Mouse (Mus musculus): ENCODE results near the gene Krt84. TPM values are rescaled to one million over a fixed set of nuclear protein-coding genes. Genes with fewer than 3 reads are reported as not detected.

Gene Krt84
- total RNA-seq, 2 experiments from 2014 or later, result not detected

DNA sequence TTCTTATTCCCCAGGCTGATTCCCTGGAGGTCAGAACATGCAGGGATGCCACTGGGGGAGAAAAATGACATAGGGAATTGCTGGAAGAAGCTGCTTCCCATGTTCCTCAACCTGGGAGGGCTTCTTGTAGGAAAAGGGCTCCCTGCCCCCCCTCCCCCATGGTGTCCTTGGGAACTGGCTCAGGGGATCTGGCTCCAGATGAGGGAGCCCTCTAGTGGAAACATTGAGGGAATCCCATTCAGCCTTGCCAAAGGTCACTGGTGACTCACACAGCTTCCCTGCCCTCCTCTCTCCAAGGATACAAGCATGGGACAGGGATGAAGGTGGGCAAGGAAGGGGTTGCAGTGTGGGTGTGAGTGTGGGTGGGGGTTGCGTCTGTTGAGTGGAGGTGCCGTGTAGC is 35.4 kb downstream of the Krt84 start:
- DNase-seq (ENCODE audit: low spot score in 2 of 2), result no peak

DNA sequence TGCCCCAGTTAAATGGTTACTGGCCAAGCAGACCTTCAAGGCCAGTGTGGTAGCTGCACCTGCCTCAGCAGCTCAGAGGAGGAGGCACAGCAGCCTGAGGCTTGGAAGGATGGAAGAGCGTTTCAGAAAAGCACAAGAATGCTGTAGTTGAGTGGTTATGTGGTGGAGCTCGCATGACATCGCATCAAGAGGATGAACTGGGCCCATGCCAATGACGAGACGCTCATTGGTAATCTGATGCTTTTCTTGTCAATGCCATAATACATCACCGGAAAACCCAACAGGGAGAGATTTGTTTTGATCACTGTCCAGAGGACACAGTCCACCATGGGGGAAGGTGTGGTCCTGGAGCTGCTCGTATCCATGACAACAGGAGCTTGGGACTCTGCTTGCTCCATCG is 37.4 kb downstream of the Krt84 start:
- DNase-seq (ENCODE audit: low spot score in 2 of 2), result no peak

DNA sequence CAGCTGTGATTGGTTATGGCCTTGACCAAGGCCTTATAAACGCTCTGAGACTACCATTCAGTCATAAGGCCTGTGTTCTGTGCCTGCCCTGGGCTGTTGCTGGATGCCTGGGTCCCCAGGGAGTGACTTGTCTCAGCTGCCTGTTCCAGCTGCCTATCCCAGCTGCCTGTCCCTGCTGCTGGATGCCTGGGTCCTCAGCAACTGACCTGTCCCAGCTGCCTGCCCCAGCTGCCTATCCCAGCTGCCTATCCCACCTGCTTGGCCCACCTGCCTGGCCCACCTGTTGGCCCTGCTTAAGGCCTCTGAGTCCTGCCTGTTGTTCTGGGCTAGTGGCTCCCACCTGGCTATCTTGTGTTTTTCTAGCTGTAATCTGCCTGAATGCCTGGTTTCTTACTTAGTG is 38.4 kb downstream of the Krt84 start:
- DNase-seq (ENCODE audit: low spot score in 2 of 2), result no peak

DNA sequence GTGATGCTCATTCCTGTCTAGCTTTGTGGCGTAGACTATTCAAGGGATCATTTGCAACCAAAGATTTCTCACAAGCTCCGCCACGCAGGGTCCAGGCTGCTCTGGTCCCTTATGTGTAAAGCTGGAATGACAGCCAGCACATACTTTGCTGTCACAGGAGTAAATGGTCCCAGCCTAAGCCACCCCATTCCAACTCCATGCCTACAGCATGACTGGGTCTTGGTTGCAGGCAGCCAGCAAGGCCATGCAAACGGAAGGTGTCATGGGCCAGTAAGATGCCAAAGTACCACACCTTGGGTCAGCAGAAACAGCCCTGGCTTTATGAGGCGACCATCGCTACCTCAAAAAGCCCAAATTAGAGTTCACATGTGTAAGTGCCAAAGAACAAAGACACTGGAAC is 38.9 kb downstream of the Krt84 start:
- no peak for DNase-seq (ENCODE audit: low spot score in 2 of 2)

DNA sequence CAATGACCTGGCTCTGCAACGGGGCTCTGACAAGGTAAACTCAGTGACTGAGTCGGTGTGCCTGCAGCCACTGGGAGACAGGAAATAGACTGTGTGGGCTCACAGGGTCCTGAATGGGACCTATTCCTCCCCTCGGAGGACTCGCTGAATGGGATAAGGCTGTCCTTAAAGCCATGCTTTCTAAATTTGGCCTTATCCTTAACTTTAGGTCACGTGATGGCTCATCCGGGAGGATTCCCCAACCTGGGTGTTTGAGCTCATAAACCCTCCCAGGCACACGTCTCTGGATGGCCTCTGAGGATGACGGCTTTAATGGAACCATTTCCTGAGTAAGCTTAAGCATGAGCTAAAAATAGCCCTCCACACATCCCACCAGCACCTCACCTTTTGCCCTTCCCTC is 39.9 kb downstream of the Krt84 start:
- no peak for DNase-seq (ENCODE audit: low spot score in 2 of 2)

DNA sequence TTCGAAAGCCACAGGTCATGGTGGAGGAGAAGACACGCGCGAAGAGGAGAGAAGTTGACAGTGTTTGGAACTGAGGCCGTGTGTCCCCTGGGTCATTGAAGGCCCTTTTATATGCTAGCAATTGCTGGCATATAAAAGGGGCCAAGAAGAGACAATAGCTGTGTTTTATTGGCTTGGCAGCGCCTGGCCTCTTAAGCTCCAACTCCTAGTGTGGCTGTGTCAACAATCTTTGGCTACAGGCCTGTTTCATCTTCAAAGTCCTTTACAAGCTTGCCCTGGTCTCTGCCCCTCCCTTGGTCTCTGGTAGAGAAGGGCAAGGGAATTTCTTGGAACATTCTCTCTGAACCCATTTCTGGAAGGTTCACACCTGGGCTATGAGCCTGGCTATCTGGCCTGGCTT is 41.2 kb downstream of the Krt84 start, which contains the start of gene Krt83:
Krt83 (minus strand) TSS at position 82 of the 400 bp plus-strand sequence.
- no peak for DNase-seq (ENCODE audit: low spot score in 2 of 2)

DNA sequence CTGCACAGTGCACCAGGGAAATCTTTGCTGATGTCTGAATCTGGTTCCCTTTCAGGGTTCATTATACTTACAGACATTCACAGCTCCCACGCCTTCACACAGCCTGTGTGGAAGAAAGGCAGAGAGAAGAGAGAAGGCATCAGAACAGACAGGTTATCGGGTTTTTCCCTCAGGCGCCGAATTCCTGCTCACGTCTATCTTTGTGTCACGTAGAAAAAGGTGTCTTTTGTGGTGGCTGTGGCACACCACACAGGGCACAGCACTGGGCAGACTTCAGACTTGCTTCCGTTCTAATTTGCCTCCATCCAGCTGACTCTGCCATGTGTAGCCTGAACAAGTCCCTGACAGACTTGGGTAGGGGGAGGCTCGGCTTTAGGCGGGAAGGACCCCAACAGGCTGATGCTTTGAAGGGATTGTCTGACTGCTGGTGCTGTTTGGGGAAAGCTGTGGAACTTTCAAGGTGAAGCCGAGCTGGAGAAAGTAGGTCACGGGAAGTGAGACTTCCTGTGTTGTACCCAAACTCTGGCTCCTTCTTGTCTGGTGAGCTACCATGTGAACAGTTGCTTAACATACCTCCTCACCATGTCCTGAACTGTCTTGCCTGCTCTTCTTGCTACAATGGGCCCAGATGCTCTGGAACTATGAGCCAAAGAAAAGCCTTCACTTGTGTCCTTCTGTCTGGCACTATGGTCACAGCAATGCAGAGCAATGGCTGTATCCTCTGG is 46.5 kb downstream of the Krt84 start:
- no peak for DNase-seq (ENCODE audit: low spot score in 2 of 2)

DNA sequence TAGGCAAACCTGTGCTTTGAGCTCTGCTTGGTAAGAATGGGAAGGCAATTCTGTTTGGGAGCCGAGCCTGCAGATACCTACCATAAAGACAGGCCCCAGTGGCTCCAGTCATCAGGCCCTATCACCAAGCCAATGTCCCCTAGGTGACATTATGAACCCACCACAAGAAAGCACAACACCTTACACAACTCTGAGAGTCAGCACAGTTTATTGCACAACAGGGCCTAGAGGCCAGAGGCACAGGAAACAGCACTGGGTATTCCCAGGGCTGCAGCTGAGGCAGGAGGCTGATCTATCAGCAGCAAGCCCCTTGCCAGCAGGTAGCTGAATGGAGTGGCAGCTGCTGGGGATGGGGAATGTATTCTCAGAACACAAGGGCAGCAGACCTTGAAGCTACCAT is 47.7 kb downstream of the Krt84 start:
- no peak for DNase-seq (ENCODE audit: low spot score in 2 of 2)

DNA sequence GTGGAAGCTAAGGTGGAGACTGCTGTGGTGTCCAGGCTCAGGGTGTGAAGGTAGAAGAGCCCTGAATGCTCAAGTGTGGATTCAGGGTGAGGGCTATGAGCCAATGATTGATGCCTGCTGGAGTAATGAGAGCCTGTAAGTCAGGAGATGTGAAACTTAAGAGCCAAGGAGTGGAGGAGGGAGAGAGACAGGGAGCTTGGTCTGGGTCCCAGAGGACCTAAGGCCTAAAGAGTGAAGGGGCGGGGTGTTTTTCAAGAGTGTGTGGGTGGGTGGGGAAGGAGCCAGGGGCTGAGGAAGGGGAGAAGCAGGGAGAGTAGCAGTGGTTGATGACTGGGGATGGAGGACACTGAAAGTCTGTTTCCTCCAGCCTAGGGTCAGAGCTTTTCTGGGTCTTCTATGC is 49.0 kb downstream of the Krt84 start:
- DNase-seq (ENCODE audit: low spot score in 2 of 2), result no peak

DNA sequence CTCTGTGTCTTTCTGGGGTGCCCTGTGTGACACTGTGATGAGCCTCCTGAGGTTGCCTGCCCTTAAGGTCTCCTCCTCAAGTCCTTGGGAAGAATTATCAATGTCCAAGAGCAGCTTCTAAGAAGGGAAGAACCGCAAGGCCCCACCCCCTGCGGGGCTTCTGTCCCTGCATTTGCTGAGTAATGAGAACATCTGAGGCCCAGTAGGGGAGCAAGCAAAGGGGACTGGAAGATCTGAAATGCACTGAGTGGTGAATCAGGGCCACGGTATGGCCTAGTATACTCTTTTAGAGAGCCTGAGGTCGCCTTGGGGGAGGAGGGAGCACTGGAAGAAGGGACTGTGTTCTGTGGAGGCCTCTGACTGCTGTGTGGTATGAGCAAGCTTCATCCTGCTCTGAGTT is 50.6 kb downstream of the Krt84 start:
- DNase-seq (ENCODE audit: low spot score in 2 of 2), result no peak

DNA sequence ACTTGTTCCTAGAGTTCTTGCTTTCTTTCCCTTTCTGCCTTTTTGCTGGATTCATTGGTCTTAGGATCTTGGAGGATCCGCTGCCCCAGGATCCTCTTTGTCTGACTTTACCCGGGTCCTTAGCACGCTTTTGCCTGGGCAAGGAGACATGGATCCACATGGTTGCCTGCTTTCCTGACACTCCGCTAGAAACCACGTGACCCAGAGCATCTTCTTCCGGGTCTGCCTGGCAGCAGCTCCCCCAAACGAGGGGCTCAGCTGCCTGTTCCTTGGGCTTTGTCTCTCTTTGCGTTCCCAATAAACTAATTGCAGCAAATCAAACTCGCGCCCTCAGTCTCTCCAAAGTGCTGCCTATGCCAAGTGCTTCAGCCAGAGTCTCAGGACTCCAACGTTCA is 53.0 kb downstream of the Krt84 start:
- DNase-seq (ENCODE audit: low spot score in 2 of 2), result no peak

DNA sequence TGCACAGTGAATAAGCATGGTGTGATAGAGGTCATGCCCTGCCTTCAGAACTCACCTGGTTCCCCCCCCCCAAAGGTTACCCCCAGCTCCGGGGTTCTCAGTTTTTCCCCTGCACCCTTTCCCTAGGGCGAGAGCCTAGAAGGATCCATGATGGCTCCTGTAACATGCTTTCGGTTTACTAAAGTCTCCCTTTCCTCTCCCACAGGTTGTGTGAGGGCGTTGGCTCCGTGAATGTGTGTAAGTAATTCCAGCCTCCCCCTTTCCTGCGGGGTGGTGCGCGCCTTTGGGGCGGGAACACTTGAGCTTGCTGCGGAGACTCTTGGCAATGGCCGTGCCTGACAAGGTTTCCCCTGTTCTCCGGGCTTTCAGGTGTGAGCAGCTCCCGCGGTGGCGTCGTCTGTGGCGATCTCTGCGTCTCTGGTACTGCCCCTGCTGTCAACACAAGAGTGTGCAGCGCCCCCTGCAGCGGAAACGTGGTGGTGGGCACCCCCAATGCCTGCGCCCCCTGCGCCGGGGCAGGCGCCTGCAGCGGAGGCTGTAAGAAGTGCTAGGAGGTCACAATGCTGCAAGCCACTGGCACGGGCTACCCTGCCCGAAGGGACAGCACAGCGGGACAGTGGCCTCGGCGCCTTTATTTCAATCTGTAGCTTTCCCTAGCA is 53.5 kb downstream of the Krt84 start:
- DNase-seq (ENCODE audit: low spot score in 2 of 2), result peak; percentile 72 to 79

Small RNAs within 50 kb of the gene (microRNA-seq; reads per million reads assigned to microRNA genes)
- gene Gm44393 (0 reads per million in 2 experiments), gene Gm44460 (0 reads per million in 2 experiments)

Other genes starting within 250 kb of the Krt84 start
- gene Atg101, start 248.5 kb downstream of the Krt84 start, total RNA-seq (2021), result 10 to 100 TPM; 41.1 to 43.3 TPM
- not detected for gene 6030408B16Rik, start 239.6 kb downstream of the Krt84 start, total RNA-seq (2021)
- under 1 TPM in 1 of 2 experiments, not detected in 1; 0.23 TPM for gene Krt80, start 162.7 kb downstream of the Krt84 start, total RNA-seq (2021)
- gene Krt7, start 121.8 kb downstream of the Krt84 start, total RNA-seq (2021), result not detected
- under 1 TPM; 0.55 to 0.62 TPM for gene Krt87, start 94.0 kb downstream of the Krt84 start, total RNA-seq (2021)
- not detected for gene Krt88, start 85.1 kb downstream of the Krt84 start, total RNA-seq (2021)
- not detected for gene Krt81, start 69.1 kb downstream of the Krt84 start, total RNA-seq (2021)
- gene Krt86, start 59.3 kb downstream of the Krt84 start, total RNA-seq (2021), result under 1 TPM in 1 of 2 experiments, not detected in 1; 0.23 TPM
- not detected for gene Krt83, start 41.3 kb downstream of the Krt84 start, total RNA-seq (2021)
- not detected for gene Gm49425, start 15.6 kb downstream of the Krt84 start, total RNA-seq (2021)
- gene Krt82, start 17.8 kb upstream of the Krt84 start, total RNA-seq (2021), result not detected
- gene Krt90, start 30.1 kb upstream of the Krt84 start, total RNA-seq (2021), result under 1 TPM in 1 of 2 experiments, not detected in 1; 0.25 TPM
- under 1 TPM in 1 of 2 experiments, not detected in 1; 0.13 TPM for gene Krt75, start 41.1 kb upstream of the Krt84 start, total RNA-seq (2021)
- not detected for gene Gm5414, start 95.4 kb upstream of the Krt84 start, total RNA-seq (2021)
- not detected for gene Gm5478, start 114.6 kb upstream of the Krt84 start, total RNA-seq (2021)
- not detected for gene Krt6b, start 147.5 kb upstream of the Krt84 start, total RNA-seq (2021)
- gene Krt6a, start 161.5 kb upstream of the Krt84 start, total RNA-seq (2021), result not detected
- gene Krt5, start 180.1 kb upstream of the Krt84 start, total RNA-seq (2021), result not detected
- gene Krt71, start 210.3 kb upstream of the Krt84 start, total RNA-seq (2021), result not detected

Measured in layer of hippocampus, postnatal 10 days (tissue).